Mouse (Mus musculus) adrenal gland, postnatal 25 days (tissue): ENCODE measurements around the gene Bpgm. TPM values are rescaled to one million over a fixed set of nuclear protein-coding genes. Genes with fewer than 3 reads are reported as not detected.

Experiments used
- DNase-seq: peaks from one replicate; pipeline ENCODE4 v3.0.0; 2021; ENCODE audit warnings: mixed read lengths
- total RNA-seq: library from RNA; stranded (reverse); gene quantifications from 2 replicates; pipeline ENCODE4 v1.2.3, GENCODE M21; 2021

Gene Bpgm
- total RNA-seq, 1 experiment from 2014 or later, result 27.4 TPM

DNA sequence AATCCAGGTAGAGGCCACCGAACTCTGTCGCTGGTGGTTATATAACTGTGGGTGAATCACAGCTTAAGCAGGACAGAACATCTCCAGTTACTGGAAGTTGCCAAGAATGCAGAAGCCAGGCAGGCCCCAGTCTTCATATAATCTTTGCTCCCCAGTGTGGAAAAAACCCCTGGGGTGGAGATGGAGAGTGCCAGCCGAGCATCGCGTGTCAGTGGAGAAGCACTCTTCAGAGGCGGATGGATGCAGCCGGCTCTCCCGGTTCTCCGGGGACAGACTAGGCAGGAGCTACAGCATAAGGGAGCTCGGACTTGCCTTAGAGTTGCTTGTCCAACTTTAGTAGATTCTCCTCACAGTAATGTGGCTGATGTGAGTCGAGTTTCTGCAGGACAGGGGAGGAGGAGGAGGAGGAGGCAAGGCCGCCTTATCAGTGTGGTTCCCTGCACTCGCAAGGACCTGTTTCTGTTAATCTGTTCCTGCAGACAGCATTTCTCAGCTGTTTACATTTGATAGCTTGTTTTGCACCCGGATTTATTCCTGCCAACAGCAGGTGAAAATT, 10.1 kb downstream of the Bpgm start:
- no peak for DNase-seq

DNA sequence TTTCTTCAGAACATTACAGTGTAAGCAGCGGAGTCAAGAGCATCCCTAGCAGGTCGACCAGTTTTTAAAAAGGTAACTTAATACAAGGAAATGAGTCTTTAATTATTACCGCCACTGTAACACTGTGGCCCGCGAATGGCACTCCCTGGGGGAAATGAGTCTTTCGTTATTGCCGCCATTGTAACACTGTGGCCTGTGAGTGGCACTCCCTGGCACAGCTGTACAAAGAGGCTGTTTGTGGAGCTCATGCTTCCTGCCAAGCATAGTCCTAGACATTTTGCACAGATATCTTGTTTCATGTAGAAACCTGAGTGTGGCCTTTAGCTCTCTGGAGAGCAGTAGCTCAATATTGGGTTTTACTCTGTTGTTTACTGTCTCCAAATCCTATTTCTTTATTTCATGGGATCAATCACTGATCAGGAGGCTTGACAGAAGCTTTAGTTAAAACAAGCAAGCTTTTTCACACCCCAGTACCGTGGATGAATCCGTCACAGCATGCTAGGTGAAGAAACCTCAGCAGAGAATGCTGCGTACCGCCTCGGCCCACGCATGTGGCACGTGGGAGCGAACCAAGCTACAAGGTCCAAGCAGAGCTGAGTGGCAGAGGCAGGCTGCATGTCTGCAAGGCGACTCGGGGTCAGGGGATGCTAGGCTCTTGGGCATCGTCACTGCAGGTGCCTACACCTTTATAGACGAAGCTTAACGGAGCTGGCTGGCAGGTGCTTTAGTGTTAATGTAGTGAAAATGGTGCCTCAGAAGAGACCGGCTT, 17.5 kb downstream of the Bpgm start:
- no peak for DNase-seq

DNA sequence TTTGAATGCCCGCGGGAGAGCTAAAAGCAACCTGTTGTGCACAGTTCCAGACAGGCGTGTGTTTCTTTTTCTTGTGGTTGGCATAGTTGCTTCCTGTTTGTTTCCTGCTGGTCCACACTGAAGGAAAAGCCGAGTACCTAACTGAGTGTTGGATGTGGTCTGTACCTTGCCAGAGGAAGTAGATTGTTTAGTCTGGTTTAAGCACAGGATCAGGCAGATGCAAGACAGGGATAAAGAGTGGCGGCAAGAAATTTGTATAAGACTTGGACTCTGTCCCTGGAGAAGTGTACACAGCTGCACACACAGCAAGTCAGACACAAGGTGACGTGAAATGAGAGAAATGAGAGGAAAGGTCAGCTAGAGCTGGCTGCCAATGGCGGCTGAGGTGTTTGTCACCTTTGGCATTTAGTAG, 19.1 kb downstream of the Bpgm start:
- DNase-seq, result no peak

DNA sequence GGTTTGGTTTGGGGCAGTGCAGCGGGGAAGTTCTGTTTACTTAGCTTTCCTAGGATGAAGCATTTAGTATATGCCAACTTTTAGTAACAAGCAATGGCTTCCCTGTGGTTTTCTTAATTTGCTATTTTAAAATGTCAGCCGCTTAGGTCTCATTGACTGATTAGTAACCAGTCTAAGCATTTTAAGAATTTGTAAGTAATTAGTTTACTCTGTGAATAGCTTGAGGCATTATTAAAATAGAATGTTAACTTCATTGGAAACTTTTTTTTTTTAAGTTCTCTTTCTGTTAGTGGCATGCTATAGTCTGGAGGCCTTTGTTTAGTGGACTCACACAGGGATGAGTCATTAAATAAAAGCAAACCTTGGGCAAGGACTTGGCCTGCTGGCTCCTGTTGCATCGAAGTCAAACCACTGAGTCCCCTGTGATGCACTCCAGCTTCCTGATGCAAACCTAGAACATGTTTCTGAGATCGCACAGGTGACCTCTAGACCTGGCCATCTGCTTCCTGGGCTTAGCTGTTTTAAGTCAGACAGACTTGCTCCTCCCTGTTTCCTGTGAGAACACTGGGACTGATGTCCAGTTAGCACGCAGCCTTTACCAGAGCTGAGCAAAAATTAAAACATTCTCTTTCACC, 22.1 kb downstream of the Bpgm start:
- DNase-seq, result no peak

DNA sequence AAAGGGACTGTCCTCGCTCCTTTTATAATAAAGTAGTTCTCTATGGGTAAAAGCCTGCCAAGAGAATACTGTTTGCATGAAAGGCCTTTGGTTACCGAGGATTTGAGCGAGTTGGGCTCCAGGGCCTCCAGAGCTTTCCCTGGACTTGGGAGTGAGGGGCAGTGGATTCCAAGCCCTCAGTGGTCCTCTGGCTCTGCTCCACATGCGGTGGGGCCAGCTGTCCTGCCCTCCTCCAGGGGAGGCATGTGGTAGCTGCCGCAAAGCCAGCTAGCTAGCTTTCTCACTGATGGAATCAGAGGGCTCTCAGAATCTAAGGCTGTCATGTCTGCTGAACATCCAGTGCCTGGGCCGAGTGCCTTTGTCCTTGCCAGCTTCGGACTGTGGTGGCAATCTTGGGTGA, 26.3 kb downstream of the Bpgm start:
- no peak for DNase-seq

DNA sequence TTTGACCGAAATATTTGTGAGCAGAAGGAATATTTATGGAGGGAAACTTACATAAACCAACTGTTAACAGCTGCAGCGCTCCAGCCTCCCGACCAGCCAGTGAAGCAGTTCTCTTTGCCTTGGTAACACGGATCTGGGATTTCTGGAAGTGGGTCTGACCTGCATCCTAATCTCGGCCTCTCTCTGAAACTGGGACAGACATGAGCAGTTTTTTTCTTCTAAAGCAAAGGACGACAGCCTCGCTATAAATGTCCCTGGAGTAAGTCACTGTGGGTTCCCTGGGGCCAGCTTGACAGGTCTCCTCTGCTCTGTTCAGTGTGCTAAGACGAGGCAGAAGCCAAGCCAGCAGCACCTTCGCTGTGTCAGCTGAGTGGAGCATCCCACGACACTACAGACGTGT, 29.9 kb downstream of the Bpgm start:
- no peak for DNase-seq

DNA sequence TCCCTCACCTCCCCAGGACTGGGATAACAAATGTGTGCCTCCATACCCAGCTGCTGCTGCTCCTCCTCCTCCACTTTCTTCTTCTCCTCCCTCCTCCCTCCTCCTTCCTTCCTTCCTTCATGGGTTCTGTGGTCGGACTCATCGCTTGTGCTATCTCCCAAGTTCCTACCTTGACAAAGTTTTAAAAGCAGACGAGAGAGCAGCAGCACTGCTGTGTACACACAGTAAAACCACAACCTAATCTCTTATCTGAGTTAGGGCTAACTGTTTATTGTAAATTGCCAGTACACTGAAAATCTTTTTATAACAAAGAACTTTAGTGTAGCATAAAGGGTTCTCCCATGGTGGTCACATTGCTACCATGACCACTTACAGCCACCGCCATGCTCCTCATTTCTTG, 31.6 kb downstream of the Bpgm start:
- DNase-seq, result no peak

DNA sequence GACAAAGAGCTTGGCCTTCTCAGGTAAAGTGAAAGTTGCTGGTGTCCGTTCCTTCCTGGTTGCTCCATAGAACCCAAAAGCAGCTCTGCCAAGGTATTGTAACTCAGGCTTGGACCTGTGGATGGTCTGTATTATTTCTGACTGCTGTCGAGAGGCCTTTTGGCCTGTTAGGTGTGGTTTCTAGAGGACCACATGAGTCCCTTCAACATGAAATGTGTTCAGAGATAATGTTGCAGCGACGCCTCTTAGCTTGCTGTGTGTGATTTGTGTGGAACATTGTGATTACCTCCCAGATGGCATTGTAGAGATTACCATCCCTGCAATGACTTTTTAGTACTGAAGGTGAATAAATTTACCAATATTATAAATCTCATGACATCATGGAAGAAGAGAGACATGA, 32.0 kb downstream of the Bpgm start:
- DNase-seq, result no peak

DNA sequence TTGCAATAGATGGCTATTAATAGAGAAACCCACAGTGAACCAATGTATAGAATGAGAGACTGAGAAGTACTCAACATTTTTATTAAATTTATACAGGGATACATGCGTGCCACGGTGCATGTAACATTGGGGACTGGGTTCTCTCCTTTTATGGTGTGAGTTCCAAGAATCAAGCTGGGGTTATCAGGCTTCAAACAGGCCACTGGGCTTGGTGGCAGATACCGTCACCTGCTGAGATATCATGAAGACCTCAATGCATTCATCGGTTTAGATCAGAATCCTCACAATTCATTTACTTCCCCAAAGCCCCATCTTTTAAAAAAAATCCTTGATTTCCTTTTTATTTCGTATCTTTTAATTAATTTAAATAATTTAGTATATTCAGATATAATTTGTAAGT, 34.3 kb downstream of the Bpgm start:
- DNase-seq, result no peak

DNA sequence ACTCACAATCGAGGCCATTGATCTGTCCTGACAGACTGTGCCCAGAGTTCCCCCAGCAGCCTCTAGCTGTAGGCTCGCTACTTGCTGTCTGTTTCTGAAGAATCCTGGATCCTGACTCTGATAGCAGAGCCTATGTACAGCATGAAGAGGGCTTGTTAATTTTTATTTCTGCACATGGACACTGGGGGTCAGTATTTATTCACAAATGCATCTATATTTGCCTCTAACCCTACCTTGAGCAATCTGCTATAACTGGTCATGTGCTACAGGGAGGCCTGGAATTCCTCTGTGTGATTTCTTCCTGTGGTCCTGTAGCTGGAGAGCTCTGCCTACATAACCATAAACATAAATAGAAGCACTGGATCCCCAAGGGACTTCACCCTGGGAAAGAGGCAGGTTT, 35.4 kb downstream of the Bpgm start:
- no peak for DNase-seq

DNA sequence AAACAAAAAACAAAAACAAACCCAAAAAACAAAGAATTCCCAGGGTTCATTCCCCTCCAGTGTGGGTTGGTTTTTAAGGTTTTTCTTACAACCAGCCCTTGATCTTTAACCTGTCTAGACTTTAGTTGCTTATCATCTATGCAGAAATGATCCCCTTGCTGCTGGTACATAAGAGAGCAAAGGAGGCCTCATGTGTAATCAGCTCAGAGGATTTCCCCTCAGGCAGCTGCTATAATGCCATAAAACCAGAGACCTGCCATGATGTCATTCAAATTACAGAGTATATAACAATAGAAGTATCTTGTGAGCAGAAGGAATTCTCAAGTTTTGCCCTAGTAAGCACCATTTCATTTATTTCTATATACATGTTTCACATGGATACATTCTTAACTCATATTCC, 36.7 kb downstream of the Bpgm start:
- DNase-seq, result no peak

DNA sequence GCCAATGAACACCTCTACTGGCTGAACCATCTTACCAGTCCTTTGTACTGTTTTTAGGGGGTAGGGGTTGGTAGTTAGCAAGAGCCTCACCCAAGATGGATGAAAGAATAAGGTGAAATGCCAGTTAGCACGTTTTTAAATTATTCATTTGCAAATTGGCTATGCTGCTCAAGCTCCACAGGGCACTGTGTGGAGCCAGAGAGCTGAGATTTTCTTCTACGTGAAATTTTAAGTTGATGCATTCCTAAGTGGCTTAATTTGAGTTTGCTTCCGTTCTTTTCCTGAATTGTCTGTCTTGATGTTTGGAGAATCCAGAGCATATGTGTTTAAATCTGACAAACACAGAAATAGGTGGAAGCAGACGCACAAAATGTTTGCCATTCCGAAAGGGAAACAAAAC, 38.6 kb downstream of the Bpgm start:
- no peak for DNase-seq

DNA sequence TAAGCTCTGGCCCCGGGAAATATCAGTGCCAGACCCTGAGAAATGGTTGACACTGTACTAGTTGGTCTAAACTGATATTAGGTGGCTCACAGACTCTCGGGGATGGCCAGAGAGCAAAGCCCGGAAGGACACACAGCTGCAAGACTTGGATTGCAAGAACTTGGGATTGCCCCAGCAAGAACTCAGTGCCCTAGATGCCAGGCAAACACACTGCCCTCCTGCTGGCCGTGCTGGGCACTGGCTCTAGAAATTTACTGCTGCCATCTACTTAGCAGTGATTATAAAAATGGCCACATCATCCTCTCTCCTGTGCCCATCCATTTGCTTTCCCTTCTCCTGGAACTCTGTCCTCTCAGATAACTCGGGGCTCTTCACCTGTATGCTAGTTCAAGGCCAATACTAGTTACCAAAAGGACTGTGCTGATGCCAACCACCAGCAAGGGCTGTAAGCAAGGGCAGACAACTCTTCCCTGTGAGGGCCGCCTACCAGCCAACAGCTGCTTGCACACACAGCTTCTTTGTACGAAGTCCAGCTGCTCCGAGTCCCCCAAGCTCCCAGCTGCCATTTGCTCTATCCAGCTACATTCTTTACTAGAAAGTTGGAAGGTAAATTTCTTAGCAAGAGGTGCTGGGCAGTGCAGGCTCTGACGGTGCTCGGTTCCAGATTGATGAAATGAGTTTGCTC, 39.2 kb downstream of the Bpgm start:
- DNase-seq, result no peak

DNA sequence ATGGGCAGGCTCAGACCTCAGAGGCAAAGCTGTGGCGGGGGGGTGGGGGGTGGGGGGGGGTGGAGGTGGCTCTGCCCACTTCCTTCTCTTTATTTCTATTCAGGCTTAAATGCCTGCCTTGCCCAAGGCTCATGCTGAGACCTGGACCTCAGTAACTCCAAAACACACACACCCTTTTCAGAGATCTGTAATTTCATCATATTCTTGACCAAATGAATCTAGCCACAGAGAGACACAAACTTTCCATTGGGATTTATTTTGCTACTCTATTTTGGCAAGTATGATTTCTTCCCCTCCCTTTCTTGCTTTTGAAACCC, 39.7 kb downstream of the Bpgm start:
- DNase-seq, result no peak

DNA sequence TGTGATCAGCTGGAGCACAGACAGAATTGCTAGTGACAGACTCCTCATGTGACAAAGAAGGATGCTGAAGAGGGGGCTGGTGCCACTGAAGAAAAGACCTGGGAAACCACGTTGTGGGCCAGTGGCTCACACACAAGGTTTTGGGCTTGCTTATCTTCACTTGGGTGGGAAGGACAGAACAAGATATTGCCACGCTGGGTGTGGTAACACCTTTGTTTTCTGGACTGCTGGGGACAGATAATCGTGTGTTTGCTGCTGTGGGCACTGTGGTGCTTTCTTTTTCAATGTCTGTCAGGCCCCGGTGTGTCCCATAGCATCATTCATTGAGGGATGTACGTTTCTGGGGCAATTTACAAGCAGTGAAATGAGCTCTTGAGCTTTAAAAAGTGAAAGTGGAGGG, 41.7 kb downstream of the Bpgm start:
- no peak for DNase-seq

DNA sequence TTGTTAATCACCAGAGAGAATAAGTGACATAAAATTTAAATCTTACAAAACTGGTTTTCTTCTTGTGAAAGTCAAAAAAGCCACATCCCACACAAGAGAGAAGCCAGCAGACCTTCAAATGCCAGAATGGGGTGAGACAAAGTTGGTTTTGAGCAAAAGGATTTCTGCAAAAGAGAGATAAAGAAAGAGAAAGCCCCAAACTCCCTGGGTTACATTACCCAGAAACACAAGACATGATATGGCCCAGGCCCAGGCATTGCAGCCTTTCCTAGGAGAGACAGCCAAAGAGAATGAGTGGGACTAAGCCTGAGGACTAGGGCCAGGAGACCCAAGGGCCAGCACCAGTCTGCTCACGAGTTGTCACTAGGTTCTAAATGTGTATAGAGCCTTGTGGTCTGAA, 43.1 kb downstream of the Bpgm start:
- DNase-seq, result no peak

DNA sequence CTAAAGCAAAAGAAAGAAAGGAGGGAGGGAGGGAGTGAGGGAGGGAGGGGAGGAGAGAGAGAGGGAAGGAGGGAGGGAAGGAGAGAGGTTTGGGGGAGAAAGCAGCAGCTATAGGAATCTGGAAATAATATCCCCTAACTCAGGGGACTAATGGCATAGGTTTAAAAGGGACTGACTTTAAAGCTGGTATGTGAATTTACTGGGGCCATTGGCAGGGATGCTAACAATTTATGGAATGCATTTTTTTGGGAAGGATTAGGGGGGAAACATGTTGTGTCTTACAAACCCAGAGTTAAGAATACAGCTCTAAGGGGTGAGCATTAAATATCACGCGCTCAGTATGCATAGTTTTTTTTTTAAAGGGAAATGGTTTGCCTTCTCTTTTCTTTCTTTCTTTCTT, 44.5 kb downstream of the Bpgm start:
- DNase-seq, result no peak

DNA sequence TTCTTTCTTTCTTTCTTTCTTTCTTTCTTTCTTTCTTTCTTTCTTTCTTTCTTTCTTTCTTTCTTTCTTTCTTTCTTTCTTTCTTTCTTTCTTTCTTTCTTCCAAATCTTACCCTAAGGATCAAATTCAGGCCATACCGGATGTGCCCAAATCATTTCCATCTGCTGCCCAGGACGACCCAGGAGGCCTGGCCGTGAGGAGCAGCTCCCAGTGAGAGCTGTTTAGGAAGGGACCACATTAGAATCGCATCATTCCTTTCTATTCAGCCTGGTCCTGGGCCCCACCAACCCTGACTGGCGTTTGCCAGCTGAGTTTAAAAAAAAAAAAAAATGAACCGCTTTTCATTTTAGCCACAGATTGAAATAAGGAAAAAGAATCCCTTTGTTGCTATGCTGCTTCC, 44.9 kb downstream of the Bpgm start:
- DNase-seq, result no peak

DNA sequence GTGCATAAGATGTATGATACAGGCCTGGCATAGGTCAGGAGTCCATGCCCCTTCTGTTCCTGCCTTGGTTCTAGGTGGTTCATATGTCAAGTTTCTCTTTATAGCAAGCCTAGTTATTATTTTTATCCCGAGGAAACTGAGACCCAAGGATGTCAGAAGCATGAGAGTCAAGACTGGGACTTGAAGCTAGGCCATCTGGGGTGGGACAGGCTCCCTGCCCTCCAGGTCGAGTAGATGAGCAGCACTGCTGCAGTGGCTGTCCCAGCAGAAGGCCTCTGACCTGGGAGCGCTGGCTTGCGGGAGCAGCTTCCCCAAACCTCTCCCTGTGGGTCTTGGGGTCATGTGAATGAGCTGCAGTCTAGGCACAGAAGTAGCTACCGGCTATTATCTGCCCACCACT, 47.5 kb downstream of the Bpgm start:
- no peak for DNase-seq

DNA sequence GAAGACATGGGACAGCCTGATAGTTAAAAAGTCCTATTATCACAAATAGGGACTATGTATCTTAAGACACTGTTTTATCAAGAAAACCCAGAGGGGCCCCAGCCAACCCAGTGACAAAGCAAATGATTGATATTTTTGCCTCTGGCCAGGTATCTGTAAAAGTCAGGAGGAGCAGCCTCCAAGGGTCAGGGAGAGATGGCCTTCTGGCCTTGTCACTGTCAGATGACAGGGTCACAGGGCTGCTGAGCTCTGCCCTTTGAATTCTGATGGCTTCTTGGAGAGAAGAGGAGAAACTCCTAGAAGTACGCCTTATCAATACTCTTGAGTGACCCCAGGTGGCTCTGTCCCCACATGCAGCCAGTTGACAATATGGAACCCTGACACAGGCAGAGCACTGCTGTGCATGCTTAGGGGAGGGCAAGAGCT, 49.5 kb downstream of the Bpgm start:
- no peak for DNase-seq

DNA sequence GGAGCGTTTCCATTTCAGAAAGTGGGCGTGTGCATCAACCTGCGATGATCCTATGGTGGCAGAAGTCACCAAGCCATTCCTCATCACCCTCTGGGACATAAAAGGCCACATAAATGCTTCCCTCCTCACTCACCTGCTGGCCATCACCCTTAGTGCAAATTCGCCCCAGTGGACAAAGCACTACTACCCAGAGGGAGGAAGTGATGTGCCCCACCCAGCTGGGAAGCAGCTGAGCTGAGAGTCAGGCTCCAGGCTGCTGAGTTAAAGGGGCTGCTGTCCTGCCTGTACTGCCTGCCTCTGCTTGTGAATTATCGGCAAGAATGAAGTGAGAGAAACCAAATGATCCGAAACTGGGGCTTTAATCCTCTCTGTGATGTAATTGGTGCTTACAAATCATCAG, 49.9 kb downstream of the Bpgm start:
- DNase-seq, result no peak

DNA sequence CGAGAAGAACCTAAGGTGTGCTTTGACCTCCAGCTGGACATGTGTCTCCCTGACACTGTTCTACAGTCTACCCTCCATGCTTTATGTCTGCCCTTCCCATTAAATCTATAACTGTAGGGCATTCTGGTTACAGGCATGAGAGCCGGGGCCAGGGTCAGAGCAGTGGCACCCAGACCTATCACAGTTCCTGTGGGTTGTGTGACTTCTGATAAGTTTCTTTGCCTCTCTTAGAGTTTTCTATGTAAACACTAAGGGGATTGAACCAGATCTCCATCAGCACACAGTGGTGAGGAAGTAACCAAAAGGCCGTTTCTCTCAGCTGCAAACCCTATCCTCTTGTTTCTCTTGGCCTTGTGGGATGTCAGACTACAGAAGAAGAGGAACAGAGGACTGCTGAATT, 50.4 kb downstream of the Bpgm start:
- DNase-seq, result no peak

DNA sequence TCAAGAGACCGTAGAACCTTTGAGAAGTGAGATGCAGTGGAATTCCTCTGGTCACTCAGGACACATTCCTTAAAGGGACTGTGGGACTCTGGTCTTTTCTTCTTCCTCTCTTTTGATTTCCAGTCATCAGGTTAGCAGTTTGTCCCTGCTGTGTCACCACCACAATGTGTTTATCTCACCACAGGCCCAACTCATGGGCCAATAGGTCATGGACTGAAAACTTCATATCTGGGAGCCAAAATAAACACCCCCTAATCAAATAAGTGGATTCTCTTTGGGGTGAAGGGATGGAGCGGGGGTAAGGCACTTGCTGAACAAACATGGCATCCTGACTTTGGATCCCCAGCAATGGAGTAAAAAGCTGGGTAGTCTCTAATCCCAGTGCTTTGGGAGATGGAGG, 52.1 kb downstream of the Bpgm start:
- DNase-seq, result no peak

DNA sequence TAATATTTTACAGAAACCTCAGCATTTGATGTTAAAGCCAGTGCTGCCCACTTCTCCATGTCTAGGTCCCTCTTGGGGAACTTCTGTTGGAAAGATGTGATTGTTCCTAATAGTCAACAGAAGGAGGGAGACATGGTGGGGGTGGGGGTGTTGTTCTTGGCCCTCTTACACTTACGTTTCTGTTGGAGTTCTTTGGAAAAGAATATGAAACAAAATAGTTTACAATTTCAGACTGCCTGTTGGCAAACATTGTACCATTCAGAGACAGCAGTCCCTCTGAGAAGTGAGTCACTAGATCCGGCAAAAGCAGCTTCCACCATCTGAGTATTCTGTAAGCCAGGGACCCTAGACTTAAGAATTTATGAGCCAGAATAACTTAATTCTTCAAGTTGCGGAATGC, 54.0 kb downstream of the Bpgm start:
- DNase-seq, result no peak
